Mouse (Mus musculus) cerebellum, adult 11 months (tissue): ENCODE results near the gene Snrpc.
A peak's percentile ranks its signal among the peaks of the same experiment; 100 is the strongest.

ENCODE experiments used
- DNase-seq: peaks from one replicate; pipeline ENCODE4 v3.0.0; 2022

Snrpc gene

DNA sequence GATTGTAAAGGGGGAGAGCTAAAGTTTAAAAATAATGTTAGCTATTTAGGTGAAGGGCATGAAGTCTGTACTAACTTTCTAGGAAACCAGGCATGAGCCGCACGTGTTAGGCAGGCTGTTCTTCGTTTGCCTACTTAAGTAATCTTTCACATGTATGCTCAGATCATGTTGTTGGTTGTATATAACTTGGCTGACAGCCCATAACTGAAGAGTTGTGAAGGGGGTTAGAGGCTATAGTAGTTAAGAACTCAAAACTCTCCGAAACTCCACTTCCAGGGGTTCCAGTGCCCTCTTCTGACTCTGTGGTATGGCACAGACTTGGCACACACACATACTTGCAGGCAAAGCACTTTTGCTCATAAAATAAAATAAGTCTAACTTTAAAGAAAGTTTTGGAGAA is 28.8 kb downstream of the Snrpc start:
- no peak for DNase-seq

DNA sequence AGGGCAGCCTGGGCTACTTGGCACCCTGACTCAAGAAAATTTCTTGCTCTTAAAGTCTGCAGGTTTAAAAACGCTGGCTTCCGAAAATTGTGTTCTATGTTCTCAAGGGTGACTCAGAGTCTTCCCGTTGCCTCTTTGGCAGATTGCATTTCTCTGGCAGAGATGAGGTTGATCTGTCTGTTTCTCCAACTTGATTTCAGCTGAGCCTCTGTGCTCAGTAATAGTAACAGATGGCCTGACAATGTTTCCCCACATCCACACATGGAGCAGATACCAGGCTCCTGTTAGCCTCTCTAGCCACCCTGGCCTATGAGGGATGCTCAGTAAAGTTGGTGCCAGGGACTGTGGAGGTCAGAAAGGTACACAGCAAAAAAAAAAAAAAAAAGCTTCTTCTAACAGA is 33.9 kb downstream of the Snrpc start:
- DNase-seq = peak; percentile 55

DNA sequence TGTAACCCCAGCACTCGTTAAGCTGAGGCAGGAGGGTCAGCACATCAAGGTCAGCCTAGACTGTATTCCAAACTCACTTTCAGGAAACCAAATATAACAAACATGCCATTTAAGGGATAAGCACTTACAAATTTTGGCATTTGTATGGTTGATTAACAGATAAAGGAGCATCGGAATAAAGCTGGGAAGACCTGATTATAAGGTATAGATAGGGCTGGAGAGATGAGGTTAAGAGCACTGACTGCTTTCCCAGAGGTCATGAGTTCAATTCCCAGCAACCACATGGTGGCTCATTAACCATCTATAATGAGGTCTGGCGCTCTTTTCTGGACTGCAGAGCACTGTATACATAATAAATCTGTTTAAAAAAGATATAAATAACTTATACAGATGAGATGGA is 35.6 kb downstream of the Snrpc start:
- no peak for DNase-seq

DNA sequence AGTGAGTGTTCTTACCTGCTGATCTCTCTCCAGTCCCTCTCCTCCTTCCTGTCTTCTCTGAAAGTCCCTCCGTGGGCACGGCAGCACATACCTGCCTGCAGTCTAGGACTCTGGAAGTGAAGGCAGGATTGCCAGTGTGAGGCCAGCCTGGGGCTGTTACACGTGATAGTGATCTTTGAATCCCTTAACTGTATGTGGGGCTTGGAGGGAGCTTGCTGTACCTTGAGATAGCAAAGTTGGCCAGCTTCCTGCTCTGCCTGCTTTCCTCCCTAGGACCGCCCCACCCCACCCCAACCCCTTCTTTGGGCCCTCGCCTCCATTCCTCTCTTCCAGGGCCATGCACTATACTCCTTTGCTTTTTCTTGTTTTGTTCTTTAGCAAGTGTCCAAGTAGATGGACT is 36.6 kb downstream of the Snrpc start:
- no peak for DNase-seq

DNA sequence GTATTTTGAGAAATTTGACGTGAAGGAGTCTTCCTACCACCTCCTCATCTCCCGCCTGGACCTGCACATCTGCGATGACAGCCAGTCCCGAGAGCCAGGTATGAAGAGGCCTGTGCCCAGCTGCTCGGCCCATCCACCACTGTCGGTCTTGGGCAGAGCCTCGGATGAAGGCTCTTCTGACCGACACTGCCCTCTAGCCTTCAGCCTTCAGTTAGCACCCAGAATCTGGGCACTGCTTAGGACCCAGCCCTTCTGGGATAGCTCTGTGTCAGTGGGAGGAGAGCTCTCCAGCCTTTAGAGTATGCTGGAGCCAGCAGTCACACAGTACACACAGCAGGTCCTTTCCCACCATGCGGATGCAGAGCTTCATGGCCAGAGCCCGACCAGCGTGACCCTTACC is 43.6 kb downstream of the Snrpc start:
- DNase-seq = no peak

DNA sequence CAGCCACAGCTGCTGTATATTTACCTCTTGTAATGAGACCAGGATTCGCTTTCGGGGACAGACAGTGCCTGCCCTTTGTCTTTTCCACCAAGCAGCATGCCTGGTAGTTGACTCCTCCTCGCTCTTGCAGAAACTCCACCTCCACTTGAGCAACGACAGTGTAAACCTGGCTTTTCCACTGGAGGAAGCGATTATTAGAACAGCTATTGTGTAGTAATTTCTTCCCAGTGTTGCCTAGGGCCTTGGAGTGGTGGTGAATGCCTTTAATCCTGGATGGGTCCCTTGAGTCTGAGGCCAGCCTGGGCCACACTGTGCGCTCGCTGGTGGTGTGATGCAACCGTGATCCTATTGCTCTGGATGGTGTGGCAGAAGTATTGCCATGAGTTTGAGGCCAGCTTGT is 45.2 kb downstream of the Snrpc start:
- no peak for DNase-seq

DNA sequence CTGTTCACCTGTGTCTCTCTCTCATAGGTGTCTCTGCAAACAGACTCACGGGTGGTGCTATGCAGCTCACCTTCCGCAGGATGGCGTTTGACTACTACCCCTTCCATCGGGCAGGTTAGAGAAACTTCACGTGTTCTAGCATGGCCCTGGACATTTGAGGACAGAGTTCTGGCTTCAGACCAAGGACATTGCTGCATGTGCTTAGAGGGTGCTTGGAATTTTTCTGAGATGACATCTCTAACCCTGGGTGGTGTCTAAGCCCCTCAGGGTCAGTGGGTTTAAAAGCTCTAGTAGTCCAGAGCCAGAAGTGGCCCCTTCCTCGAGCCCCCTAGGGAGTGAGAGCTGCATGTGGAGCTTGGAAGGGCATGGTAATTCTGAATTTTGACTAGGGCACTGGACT is 46.0 kb downstream of the Snrpc start:
- DNase-seq = no peak

DNA sequence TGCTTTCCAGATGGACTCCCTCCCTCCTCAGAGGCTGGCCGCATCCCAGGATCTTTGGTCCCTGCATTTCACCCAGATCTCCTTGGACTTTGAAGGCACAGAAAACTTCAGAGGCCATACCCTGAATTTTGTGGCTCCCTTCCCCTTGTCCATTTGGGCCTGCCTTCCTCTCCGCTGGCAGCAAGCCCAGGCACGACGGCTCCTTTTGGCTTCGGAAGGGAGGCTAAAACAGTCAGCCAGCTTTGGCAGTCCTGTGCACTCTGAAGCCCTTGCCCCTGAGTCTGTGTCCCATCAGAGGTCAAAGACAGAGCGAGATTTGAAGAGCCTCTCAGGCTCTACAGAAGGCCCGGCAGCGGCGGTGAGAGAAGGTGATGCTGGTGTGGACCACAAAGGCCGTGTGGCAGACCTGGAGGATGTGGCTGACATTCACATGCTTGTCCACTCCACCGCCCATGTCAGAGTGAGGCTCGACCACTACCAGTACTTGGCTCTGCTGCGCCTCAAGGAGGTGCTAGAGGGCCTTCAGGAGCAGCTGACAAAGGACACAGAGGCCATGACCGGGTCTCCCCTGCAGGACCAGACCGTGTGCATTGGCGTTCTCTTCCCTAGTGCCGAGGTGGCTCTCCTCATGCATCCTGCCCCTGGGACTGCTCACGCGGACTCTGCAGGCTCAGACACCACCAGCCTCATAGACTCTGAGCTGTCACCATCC is 48.7 kb downstream of the Snrpc start:
- DNase-seq = no peak
